Mouse (Mus musculus): ENCODE data around the gene Srsf6. TPM values are rescaled to one million over a fixed set of nuclear protein-coding genes. Genes with fewer than 3 reads are reported as not detected.
"Not testable (repeated sequence)": the region's sequence is repeated elsewhere in the genome, so short reads cannot be mapped to it uniquely, and the experiment has no call there.

Srsf6 gene
- 37.6 and 68.1 TPM in 2 replicates for polyA plus RNA-seq (2012; ENCODE audit: insufficient read depth, low replicate concordance)

DNA sequence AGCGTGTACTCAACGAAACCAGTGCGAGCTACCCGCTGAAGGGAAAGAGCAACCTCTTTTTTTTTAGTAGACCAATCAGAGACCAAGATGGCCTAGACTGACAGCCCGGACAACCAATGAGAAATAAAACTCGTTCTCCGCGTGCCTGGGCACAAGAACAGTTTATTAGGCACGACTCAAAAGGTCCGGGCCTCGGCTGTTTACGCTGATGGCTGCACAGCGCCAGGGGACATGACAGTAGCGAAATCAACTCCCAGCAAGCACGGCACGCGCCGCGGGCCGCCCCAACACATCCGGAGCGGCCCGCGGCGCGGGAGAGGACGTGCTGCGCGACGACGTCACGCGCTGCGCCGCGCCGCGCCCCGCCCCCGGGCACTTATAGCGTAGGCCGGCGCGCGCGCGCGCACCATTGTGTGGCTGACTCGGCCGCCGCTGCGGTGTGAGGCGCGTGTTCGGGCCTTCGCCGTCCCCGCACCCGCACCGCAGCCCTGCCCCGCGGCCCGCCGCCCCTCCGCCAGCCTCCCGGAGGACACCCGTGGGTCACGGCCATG, at the start of gene Srsf6:
Srsf6 (plus strand) TSS at position 406 of the 551 bp plus-strand sequence.
- Histone ChIP-seq H3K4me1 (peaks cover 44% of the 10 kb centered on the region), H3K9me3 (peaks cover 5% of the 10 kb centered on the region; the same call in 1 of the 2 replicates), H3K36me3 (replicated peaks; ENCODE audit: low read length) (peaks cover 35% of the 10 kb centered on the region), H3K27me3 (replicated peaks) (no peaks in the 10 kb centered on the region), H3K4me3 (replicated peaks) (peak within 1 kb of the TSS; percentile 97)
- TF ChIP-seq FLI1 (IDR thresholded peaks at IDR 0.05; ENCODE audit: low read length), result no peak
- TF ChIP-seq GATA1 (IDR thresholded peaks at IDR 0.05; ENCODE audit: borderline replicate concordance, low read length), result no peak

DNA sequence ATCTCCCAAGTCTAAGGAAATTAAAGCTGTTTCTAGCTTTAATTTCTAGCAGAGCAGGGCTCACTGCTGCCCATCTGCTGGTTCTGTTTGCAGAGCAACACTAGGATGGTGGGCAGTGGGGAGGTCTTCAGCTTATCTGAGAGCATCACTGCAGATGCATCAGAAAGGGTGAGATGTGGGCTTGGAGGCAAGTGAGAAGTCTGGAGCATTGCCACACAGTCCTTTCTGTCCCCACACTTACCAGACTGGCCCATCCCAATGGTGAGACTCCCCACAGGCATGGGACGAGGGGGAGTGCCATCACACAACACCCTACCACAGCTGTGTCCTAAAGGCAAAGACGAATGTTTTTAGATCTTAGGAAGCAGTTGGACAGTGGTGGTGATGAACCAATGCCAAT, 47.2 kb upstream of the Srsf6 start:
- Histone ChIP-seq H3K9me3 (peaks cover 10% of the 10 kb centered on the region; the same call in 1 of the 2 replicates), H3K36me3 (replicated peaks; ENCODE audit: low read length) (no peaks in the 10 kb centered on the region), H3K4me1 (no peaks in the 10 kb centered on the region), H3K4me3 (replicated peaks) (no peak overlapping the region), H3K27me3 (replicated peaks) (peaks cover 4% of the 10 kb centered on the region)
- no peak for TF ChIP-seq GATA1 (IDR thresholded peaks at IDR 0.05; ENCODE audit: borderline replicate concordance, low read length)
- TF ChIP-seq FLI1 (IDR thresholded peaks at IDR 0.05; ENCODE audit: low read length), result no peak

DNA sequence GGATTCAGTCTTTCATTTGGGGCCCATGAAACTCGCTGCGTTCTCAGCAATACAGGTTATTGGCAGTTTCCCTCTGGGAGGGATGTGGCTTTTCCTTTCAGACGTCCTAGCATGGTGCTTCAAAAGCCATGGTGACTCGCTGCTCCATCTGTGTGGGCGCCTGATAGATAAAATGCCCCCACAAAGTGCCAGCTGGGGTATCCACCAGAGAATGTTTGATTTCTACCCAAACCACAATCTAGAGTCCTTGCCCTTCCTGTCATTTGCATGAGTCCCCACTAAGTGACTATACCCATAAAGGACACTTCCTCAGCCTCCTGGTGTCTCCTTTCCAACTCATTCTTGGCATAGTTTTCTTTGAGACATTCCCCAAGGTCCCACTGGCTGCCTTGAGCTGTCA, 44.2 kb upstream of the Srsf6 start:
- no peak for TF ChIP-seq GATA1 (IDR thresholded peaks at IDR 0.05; ENCODE audit: borderline replicate concordance, low read length)
- no peak for TF ChIP-seq FLI1 (IDR thresholded peaks at IDR 0.05; ENCODE audit: low read length)
- H3K4me1 ChIP-seq, result no peaks in the 10 kb centered on the region
- H3K36me3 ChIP-seq (replicated peaks; ENCODE audit: low read length), result no peaks in the 10 kb centered on the region
- peaks cover 4% of the 10 kb centered on the region for H3K27me3 ChIP-seq (replicated peaks)
- peaks cover 10% of the 10 kb centered on the region; the same call in 1 of the 2 replicates for H3K9me3 ChIP-seq
- H3K4me3 ChIP-seq (replicated peaks), result no peak overlapping the region

DNA sequence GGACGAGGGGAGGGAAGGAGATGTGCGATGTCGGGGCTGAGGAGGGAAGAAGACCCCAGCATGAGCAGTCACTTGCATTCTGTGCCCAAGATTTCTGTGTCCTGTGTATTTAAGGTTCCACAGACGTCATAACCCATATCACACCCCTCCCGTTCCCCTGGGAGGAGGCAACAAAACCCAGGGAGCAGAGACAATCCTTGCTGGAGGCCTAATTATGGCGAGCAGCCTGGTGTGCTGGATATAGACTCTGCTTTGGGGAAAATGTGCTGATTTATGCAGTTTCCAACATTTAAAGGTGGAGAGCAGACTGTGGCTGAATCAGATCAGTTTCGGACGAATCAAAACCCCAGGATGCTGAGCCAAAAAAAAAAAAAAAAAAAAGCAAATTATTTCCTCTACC, 42.7 kb upstream of the Srsf6 start:
- Histone ChIP-seq H3K4me1 (no peaks in the 10 kb centered on the region), H3K9me3 (peaks cover 10% of the 10 kb centered on the region; the same call in 1 of the 2 replicates), H3K36me3 (replicated peaks; ENCODE audit: low read length) (no peaks in the 10 kb centered on the region), H3K27me3 (replicated peaks) (peaks cover 4% of the 10 kb centered on the region), H3K4me3 (replicated peaks) (no peak overlapping the region)
- TF ChIP-seq FLI1 (IDR thresholded peaks at IDR 0.05; ENCODE audit: low read length), result no peak
- TF ChIP-seq GATA1 (IDR thresholded peaks at IDR 0.05; ENCODE audit: borderline replicate concordance, low read length), result no peak

DNA sequence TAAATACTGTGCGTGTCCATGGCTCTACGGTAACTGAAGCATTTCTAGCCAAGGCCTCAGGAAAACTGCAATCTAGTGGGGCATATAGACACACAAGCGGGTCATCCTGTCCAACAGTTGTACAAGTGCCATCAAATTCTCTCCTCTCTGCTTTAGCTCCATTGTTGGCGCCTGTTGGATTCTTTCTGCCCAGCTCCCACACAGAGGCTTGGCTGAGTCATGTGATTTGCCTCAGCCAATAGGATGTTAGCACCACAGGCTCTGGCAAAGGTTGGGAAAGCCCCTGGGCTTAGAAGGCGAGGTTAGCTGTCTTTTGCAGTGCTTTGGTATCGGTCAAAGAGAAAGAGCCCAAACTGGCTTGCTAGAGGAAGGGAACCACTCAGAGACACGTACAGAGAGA, 42.1 kb upstream of the Srsf6 start:
- H3K27me3 ChIP-seq (replicated peaks), result peaks cover 3% of the 10 kb centered on the region
- TF ChIP-seq FLI1 (IDR thresholded peaks at IDR 0.05; ENCODE audit: low read length) (no peak), GATA1 (IDR thresholded peaks at IDR 0.05; ENCODE audit: borderline replicate concordance, low read length) (no peak)
- no peaks in the 10 kb centered on the region for H3K4me1 ChIP-seq
- H3K4me3 ChIP-seq (replicated peaks), result no peak overlapping the region
- H3K36me3 ChIP-seq (replicated peaks; ENCODE audit: low read length), result no peaks in the 10 kb centered on the region
- peaks cover 10% of the 10 kb centered on the region; the same call in 1 of the 2 replicates for H3K9me3 ChIP-seq

DNA sequence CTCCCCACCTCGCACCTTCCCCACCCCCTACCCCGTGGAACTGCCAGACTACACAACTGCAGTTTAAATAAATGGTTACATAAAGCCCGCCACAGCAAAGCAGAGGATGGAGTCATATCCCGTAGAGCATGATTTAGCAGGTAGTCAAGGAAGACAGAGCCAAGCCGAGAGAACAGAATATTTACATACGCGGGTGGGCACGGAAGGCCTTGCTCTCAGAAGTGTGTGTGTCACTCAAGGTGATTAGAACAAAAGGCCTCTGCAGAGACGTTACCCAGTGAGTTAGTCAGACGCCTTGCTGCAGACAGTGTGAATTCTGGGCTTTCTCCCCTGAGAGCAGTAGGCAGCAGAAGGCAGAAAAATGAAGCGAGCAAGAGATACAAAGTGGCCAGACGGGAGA, 41.6 kb upstream of the Srsf6 start:
- Histone ChIP-seq H3K27me3 (replicated peaks) (no peaks in the 10 kb centered on the region), H3K4me3 (replicated peaks) (no peak overlapping the region), H3K4me1 (no peaks in the 10 kb centered on the region), H3K9me3 (peaks cover 7% of the 10 kb centered on the region; the same call in 1 of the 2 replicates), H3K36me3 (replicated peaks; ENCODE audit: low read length) (no peaks in the 10 kb centered on the region)
- no peak for TF ChIP-seq FLI1 (IDR thresholded peaks at IDR 0.05; ENCODE audit: low read length)
- TF ChIP-seq GATA1 (IDR thresholded peaks at IDR 0.05; ENCODE audit: borderline replicate concordance, low read length), result no peak

DNA sequence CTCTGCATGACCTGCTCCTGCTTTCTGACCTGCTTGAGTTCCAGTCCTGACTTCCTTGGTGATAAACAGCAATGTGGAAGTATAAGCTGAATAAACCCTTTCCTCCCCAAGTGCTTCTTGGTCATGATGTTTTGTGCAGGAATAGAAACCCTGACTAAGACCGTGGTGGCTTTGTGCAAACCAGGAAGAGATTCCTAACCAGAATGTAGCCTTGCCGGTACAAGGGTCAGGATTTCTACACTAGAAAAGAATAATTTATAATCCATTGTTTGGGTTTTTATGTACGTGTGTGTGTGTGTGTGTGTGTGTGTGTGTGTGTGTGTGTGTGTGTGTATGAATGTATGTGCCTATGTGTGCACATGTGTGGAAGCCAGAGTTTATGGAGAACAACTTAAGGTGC, 38.3 kb upstream of the Srsf6 start:
- not testable (repeated sequence) for H3K27me3 ChIP-seq (replicated peaks); H3K36me3 ChIP-seq (replicated peaks; ENCODE audit: low read length); H3K9me3 ChIP-seq; H3K4me1 ChIP-seq; H3K4me3 ChIP-seq (replicated peaks)

DNA sequence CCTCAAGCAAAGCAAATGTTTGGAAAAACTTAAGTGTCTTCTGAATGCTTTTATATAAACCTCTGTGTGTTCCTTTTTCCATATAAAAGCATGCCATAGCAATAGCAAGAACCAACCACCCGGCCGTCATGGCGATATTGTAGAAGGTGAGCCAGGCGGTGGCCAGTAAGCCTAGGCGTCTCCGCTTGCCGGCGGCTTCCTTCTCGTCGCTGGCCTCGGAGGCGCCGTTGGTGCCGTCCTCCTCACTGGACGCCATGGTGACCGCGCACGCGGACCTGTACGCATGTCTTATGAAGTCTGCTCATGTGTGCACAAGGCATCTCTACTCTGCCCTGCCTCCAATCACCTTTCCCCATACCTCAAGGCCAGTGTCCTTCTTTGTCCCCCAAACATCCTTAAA, 32.1 kb upstream of the Srsf6 start:
- not testable (repeated sequence) for H3K4me3 ChIP-seq (replicated peaks)

DNA sequence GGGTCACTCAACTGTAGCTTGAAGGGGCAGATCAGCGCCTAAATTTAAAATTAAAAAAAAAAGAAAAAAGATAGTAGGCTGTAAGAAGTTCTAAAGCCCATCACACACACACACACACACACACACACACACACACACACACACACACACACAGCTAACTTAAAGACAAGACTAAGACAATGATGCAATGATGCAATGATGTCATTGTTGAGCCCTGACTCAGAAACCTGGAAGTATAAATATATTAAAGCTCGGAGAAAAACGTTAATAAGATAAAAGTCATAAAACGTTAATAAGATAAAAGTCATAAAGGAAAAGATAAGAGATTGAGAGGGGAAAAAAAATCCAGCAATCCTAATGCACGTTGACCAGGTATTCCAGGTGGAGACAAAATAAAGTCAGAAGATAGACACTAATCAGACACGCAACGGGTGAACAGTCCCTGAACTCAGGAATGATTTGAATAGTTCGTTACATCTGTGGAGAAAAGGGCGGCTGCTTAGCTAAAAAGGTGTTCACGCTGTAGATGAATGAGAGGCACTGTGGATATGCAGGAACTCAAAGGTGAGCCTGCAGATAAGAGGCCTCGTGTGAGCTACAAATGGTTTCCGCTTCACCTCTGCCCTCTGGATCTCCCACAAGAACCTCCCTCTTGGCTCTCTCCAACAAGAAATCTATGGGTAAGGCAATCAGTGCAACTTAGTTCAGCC, 31.3 kb upstream of the Srsf6 start:
- no peak for TF ChIP-seq FLI1 (IDR thresholded peaks at IDR 0.05; ENCODE audit: low read length)
- no peak for TF ChIP-seq GATA1 (IDR thresholded peaks at IDR 0.05; ENCODE audit: borderline replicate concordance, low read length)
- Histone ChIP-seq H3K4me3 (replicated peaks) (no peak overlapping the region), H3K27me3 (replicated peaks) (peaks cover 12% of the 10 kb centered on the region), H3K9me3 (no peaks in the 10 kb centered on the region), H3K36me3 (replicated peaks; ENCODE audit: low read length) (no peaks in the 10 kb centered on the region), H3K4me1 (no peaks in the 10 kb centered on the region)

More for the DNA sequence above, 32.1 kb upstream of the Srsf6 start:
- peaks cover 12% of the 10 kb centered on the region for H3K27me3 ChIP-seq (replicated peaks)
- H3K9me3 ChIP-seq; H3K4me1 ChIP-seq; H3K36me3 ChIP-seq (replicated peaks; ENCODE audit: low read length): not testable (repeated sequence)

DNA sequence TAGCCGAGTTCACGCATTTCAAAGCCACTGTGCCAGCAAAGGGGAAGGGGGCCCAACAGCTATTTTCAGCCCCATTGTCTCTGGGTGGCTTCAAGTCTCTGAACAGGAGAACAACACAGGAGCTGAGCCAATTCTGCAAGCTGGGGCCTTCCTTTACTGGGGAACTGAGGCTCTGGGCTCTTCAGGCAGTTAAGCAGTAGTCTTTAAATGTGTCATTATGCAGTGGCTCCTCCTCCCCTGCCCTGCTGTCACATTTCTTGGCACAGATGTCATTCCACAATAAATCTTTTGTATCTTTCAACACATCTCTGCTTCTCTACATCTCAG, 30.8 kb upstream of the Srsf6 start:
- Histone ChIP-seq H3K27me3 (replicated peaks) (peaks cover 14% of the 10 kb centered on the region), H3K4me1 (no peaks in the 10 kb centered on the region), H3K9me3 (no peaks in the 10 kb centered on the region), H3K4me3 (replicated peaks) (no peak overlapping the region), H3K36me3 (replicated peaks; ENCODE audit: low read length) (no peaks in the 10 kb centered on the region)
- TF ChIP-seq FLI1 (IDR thresholded peaks at IDR 0.05; ENCODE audit: low read length) (no peak), GATA1 (IDR thresholded peaks at IDR 0.05; ENCODE audit: borderline replicate concordance, low read length) (no peak)
